Mouse (Mus musculus) heart, postnatal 0 days (tissue): ENCODE results near the gene Sgta.

ENCODE experiments used
- CTCF ChIP-seq: IDR thresholded peaks from 2 replicates; pipeline ENCODE4 v1.5.1; 2016; ENCODE audit warnings: antibody characterized with exemption, control low read depth, low read depth
- EP300 ChIP-seq: IDR thresholded peaks from 2 replicates; pipeline ENCODE4 v1.6.1; 2016; ENCODE audit warnings: antibody characterized with exemption, low read depth

- no peak for TF ChIP-seq CTCF
- no peak for TF ChIP-seq EP300
These were observed 30.9 kb downstream of the Sgta start for GRCm38 (mm10) chr10:81029031-81029430.
